Mouse (Mus musculus): ENCODE data around the gene Gpr174.

- TF ChIP-seq USF1 (IDR thresholded peaks at IDR 0.05; ENCODE audit: low read depth, low read length) (no peak), POLR2A (IDR thresholded peaks at IDR 0.05; ENCODE audit: low read depth, low read length) (no peak), NRF1 (IDR thresholded peaks at IDR 0.05; ENCODE audit: low read depth, low read length) (no peak), MAX (IDR thresholded peaks at IDR 0.05; ENCODE audit: low read length) (no peak), CTCF (conservative IDR thresholded peaks at IDR 0.05 in 1 of 2, IDR thresholded peaks at IDR 0.05 in 1 of 2; ENCODE audit: low read depth in 2 of 2, low read length in 2 of 2) (no peak), CHD2 (IDR thresholded peaks at IDR 0.05; ENCODE audit: low read length) (no peak)
Observed at GRCm38 (mm10) chrX:107234655-107235054, 21.0 kb upstream of the Gpr174 start.
